Mouse (Mus musculus) cerebellum, postnatal 4 days (tissue): ENCODE data around the gene Slc39a8.

Experiments
- DNase-seq, 2 experiments: peaks; one replicate each; pipeline ENCODE4 v3.0.0; 2022; ENCODE audit warnings: low spot score in 2 of 2, mixed read lengths in 1 of 2

The Slc39a8 gene

DNA sequence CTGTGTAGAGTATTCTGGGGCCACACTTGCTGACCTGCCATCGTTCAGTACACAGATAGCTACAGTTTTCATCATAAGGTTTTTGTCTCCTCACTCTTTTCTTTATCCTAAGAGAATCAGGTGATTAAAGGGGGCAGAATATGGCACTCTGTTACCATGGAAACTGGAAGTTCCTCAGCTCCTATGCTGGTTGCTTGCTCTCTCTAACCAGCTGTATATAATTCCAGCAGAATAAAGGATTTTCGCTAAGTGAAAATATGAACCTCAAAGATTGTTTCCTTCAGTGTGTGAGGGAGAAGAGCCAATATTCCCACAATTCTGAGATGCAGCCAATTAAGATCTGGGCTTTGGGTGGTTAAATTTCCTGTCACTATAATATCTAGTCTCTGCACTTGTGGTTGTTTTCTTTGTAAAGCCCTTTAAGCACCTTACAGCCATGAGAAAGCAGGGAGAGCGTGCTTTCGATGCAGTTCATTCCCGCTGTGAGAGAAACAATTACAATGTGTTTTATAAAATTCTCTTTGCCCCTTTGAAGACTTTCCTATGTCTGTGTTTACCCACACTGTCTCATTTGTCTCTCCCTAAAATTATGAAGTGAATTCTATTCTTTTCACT lies 93.6 kb downstream of the Slc39a8 start:
- no peak for DNase-seq

DNA sequence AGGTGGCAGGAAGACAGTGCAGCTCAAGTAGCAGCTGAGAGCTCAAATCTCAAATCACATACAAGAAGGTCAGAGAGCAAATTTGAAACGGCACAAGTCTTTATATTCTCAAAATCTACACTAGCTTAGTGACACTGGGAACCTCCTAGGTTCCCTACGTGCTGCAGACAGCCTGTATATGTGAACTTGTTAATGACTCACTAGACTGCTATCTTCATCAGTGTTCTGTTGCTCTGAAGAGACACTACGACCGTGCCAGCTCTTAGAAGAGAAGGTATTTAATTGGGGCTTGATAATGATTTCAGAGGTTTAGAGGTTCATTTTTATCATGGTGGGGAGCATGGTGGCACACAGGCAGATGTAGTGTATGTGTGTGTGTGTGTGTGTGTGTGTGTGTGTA lies 94.2 kb downstream of the Slc39a8 start:
- no peak for DNase-seq

DNA sequence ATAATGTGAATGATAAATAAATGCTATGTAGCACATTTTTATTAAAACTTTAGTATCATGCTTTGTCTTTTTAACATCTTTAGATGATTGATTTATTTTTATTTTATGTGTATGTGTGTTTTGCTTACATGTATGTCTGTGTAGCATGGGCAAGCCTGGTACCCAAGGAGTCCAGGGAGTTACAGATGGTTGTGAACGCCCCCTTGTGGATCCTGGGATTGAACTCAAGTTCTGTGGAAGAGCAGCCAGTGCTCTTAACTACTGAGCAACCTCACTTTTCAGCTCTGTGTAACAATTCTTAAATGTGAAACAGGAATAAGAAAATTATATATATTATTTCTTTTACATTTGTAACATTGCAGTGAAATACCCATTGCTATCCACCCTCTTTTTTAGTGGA lies 101.7 kb downstream of the Slc39a8 start:
- no peak for DNase-seq

DNA sequence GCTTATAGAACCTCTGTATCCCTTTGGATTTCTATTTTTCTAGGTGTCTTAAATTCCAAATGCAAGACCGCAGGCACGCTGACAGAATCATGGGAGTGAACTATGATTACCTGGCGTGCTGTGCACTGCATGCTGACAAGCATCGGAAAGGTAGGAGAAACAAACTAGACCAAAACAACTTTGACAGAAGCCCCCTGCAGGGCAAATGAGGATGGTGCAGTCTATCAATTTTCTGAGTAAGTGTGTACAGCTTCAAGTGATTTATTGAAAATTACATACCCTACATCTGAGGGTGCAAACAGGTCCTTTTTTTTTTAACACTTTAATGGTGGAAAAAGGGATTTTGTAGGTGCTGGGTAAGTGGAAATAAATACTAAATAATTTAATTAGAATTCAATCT lies 103.1 kb downstream of the Slc39a8 start:
- no peak for DNase-seq

DNA sequence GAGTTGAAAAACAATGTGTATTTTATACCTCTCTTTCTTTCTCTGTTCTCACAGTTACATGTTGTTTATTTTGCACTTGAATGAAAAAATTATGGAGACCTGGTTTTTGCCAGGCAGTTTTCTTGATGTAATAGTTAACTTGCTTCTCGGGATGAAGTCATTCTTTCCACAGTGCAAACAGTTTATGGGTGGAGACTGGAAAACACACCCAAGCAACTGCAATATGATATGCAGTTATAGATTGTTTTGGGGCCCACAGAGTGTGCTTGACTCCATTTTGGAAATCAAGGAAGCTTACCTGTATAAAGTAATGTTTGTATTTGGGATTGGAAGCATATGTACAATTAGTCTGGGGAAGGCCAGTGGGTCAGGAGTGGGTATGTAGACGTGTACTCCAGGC lies 112.4 kb downstream of the Slc39a8 start:
- no peak for DNase-seq
